Mouse (Mus musculus) ES-CJ7 (cell line): ENCODE measurements around the gene Pla2g4e.
"Not testable (repeated sequence)": the region's sequence is repeated elsewhere in the genome, so short reads cannot be mapped to it uniquely, and the experiment has no call there.

Experiments
- DNase-seq: peaks from one replicate; pipeline ENCODE4 v3.0.0; 2011; ENCODE audit warnings: low read depth, low spot score

Pla2g4e gene

DNA sequence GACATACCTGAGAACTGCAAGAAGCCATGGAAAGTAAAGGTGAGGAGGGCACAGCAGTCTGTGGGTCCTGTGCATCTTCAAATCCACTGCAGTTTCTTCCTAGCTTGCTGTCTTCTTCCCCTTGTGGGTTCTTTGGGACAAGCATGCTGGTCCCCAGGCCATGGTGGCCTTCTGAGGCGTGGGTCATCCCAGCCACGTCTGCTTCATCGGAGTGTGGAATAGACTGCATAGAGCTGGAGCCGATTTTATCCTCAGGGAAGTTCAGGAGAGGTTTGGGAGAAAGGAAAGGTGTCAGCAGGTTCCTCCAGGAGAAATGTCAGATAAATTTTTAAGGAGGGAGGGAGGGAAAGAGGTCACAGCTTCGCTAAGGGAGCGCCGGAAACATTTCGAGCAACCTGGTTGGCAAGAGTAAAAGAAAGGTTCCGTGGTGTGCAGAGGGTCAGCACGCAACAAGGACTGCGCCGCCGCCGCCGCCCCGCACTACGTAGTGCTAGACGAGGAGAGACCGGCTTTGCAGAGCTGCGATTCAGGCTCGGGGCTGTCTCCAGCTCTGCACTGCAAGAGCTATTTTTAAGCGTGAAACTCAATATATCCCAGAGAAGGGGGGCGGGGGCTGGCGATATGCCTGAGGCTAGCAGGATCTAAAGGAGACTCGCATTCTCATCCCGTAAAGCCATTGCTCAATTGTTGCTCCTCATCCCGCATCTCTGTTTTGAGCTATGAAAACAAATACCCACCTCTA, at the start of gene Pla2g4e:
Gene Pla2g4e, minus strand, starts transcription at position 657 of the 742 bp plus-strand sequence.
- no peak for DNase-seq

DNA sequence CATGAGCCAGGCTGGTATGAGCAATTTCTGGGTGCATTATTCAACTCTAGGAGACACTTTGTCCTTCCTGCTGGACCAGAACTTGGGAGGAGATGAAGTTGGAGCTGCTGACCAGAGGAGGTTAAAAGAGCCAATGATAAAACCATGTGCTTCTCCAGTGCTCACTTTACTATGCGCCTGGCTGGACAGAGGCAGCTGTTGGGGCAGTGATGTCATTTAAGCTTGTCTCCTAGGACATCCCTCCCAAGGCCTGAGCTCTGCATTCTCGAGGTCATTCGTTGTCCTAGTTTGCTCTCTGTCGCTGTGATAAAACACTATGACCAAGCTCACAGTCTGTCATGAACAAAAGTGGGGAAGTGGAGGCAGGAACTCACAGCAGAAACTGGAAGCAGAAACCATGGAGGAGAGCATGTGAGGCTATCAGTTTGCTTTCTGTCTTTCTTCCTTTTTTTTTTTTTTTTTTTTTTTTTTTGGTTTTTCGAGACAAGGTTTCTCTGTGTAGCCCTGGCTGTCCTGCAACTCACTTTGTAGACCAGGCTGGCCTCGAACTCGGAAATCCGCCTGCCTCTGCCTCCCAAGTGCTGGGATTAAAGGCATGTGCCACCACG, 46.4 kb upstream of the Pla2g4e start:
- DNase-seq, result no peak

DNA sequence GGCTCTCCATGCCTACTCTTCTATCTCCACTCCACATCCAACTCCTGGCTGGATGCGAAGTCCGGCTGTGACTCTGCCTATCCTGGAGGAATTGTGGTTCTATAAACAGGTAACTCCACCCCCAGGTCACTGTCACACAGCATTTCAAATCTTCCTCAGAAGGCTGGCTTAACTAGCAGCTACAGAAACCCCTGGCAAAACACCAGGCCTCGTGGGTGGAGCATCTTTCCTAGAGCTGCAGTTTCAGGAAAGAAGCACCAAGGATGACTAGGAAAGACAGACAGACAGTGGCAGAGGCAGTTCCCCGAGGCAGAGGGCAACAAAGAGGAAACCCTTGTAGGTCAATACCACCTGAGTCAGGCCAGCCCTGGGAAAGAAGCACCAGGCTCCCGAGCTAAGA, 43.9 kb upstream of the Pla2g4e start, which contains the start of gene Pla2g4d:
Gene Pla2g4d, minus strand, starts transcription at position 203 of the 400 bp plus-strand sequence.
- DNase-seq, result no peak

DNA sequence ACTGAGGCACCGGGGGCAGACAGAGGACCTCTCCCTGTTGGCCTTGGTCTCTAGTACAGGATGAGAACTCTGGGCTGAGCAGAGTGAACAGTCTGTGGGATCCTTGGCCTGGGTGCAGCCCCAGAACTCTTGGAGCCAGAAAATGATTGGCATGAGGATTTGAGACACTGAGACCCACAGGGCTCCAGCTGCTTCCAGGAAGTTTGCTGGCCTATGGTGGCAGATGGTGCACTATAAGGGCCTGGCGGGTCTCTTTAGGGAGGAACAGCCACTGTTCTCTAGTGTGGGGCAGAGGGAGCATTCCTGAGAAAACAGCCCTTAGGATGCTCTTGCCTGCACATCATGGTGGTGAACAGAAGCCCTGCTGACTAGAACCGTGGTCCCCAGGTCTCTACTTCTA, 43.3 kb upstream of the Pla2g4e start:
- no peak for DNase-seq

DNA sequence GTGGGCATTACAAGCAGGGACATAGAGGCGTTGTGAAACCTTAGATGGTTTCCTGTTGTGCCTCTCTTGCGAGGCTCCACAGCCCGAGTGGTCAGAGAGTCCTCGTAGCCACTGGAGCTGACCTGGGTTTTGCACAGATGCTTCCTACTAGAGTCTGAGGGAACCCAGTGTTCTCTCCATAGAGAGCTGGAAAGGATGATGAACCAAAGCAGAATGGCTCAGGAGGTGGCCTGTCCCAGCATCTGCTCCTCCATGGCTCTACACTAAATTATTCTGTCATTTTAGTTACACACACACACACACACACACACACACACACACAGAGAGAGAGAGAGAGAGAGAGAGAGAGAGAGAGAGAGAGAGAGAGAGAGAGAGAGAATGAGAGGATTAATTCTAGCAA, 40.5 kb upstream of the Pla2g4e start:
- no peak for DNase-seq

DNA sequence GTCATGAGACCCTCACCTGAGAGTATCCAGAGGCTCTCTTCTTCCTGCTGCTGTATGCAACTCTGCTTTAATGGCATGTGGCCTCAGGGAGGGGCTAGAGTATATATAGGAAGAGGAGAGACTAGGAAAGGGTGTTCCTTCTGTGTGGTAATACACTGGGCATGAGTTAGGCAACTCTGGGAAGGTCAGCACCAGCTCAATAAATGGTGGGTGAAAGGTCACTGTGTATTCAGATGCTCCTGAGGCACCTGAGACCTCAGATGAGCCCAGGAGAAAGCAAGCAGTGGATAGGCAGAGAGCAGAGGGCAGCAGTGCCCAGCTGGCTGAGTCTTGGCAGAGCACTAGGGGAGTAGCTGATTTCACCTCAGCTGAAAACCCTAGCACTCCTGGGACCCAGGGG, 39.6 kb upstream of the Pla2g4e start:
- DNase-seq, result no peak

DNA sequence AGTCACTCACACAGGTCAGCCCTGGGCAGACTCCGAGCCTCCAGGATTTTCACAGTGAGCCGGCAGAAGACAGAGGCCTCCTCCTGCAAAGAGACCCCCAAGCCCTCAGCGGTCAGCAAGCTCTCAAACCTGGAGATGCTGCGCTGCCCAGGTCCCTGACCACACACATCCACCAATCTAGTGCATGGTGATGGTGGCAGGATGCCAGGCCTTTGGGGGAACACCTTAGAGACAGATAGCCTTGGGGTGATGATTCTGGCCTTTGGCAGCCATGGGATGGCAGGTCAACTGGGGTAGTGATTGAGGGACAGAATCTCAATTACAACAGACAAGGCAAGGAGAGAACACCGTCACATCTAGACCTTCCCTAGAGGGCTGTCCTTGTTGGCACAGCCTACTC, 39.0 kb upstream of the Pla2g4e start:
- no peak for DNase-seq

DNA sequence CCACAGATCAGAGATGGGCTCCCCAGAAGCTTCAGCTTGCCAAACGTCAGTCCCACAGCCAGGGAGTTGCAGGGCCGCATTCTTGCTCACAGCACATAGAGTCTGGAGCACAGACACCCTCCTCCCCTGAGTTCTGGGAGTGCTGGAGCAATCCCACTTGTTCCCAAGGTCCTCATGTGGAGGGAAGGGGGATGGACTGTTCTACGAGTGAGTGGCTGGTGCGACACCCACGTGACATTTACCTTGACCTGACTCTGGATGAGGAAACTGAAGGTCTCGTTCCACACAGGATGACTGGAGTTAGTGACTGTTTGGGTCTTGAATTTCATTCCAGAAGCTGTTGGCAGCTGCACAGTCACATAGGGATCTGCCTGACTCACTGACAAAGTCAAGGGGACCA, 38.4 kb upstream of the Pla2g4e start:
- DNase-seq, result no peak

DNA sequence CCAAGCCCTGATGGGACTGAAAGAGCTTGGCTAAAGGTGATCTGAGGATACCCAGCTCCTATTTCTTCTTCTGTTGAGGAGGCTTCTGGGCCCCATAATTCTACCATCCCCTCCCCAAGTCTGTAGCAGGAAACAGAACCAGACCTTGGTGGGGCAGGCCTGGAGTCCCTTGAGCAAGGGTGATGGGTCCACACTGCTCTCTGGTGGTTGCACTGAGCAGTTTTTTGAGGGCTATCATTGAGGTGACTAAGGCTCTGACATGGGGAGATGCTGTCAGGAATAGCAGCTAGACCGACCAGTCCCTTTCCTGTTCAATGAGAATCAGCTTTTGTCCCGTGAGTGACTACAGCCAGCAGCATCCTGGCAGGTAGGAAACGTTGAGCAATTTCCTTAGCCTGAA, 36.1 kb upstream of the Pla2g4e start:
- peak; percentile 39 for DNase-seq

DNA sequence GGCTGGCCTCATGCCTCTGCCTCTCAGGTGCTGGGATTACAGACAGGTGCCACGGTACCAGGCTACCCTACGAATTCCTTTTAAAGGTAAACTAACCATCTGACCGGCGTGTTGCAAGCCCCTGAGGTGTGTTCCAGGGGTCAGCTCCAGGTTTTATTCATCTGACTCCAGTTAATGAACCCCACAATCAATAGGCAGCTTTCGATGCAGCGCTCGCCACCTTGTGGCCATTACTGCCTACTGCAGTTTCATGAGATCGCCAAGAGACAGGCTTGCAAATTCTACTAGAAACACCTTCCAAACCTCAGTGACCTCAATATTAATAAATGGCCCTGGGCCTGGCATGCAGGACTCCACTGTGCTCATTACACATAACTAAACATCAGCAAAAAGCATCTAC, 34.8 kb upstream of the Pla2g4e start:
- peak; percentile 45 for DNase-seq

DNA sequence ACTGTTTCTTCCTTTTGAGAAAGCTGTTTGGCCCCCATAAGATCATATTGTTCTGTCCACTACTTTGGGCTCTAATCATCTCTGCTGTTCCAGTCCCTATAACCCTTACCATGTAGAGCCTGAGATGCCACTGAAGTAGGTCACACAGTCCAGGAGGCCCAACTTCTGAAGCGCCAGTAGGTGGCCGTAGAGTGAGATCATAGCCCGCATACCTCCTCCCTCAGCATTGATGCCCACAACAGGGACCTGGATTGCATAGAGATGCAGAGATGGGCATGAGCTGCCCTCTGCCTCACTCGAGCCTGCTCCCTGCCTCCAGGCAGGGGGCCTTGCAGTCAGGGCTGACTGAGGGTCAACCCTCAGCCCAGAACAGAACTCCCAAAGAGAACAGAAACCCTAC, 31.8 kb upstream of the Pla2g4e start:
- no peak for DNase-seq

DNA sequence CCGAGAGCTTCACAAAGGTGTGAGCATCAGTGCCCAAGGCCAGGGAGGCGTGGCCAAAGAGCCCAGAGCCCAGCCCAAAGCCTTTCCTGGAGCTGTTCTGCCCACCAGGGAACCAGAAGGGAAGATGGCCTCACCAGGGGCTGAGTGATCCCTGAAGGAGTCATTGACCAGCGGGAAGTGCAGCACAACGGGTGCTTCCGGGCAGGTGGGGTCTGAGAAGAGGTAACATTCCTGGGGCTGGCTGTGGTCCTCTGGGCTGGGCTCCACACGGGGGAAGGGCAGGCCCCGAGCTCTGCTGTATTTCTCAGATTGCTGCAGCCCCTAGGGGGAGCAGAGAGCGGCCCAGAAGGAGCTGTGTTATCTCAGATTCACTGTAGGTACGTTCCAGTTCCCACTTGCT, 23.5 kb upstream of the Pla2g4e start:
- peak; percentile 81 for DNase-seq

DNA sequence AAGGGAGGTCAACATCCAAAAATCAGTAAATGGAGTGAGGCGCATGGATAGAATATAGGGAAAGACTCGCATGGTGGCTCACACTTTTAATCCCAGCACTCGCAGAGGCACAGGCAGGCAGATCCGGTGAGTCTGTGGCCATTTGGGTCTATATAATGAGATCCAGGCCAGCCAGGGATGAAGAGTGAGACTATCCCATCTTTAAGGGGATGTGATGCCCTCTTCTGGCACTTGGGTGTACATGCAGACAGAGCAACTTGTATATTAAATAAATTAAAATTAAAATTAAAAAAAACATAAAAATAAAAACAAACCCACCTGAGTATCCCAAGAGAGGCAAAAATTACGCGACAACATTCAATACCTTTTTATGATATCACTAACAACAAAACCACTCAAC, 20.4 kb upstream of the Pla2g4e start:
- no peak for DNase-seq

DNA sequence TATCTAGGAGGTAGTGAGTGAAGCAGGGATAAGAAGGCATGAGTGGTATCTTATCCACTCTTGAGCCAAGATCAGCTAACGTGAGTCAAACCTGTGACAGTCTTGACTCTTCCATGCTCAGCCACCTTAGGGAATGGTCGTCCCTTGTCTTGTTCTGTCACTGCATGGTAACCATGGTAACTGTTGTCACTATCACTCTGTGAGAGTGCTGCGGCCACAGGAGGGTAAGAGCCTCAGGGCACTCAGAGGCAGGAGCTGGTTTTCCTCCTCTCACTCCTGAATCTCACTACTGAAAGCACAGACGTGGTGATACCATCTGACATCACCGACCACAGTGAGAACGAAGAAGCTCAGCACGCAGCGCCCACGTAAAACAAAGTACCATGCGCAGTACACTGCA, 19.7 kb upstream of the Pla2g4e start:
- DNase-seq, result no peak

DNA sequence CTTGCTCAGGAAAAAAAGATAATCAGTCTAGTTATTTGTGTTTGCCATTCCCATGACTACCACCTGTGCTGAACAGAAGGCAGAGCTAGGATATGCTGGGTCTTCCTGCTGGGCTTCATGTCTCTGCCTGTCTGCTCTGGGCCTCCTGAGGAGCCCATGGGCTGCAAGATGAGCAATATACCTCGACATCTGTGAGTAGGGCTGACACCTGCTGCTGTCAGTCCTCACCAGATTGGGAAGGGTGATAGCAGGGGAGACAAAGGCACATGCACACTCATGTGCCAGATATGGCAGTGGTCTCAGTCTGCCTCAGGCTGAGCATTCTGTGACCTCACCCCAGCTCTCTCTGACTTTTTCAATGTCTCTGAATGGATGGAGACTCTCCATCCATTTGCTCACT, 17.7 kb upstream of the Pla2g4e start:
- no peak for DNase-seq

DNA sequence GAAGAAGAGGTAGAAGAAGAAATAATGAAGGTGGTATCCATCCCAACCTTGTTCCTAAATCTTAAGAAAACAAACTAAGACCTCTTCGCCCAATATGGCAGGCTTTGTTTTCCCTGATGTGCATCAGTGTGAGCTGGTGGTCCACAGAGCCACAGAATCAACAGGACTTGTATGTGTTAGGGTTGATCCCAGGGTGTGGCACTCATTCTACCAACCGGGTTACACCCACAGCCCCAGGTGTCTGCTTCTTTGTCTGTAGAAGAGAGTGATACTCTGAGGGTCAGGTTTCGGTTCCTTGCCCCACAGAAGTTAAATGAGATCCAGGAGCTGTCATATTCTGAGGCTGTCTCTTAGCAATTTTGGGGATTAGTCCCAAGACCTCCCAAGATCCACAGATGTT, 16.2 kb upstream of the Pla2g4e start:
- peak; percentile 46 for DNase-seq

DNA sequence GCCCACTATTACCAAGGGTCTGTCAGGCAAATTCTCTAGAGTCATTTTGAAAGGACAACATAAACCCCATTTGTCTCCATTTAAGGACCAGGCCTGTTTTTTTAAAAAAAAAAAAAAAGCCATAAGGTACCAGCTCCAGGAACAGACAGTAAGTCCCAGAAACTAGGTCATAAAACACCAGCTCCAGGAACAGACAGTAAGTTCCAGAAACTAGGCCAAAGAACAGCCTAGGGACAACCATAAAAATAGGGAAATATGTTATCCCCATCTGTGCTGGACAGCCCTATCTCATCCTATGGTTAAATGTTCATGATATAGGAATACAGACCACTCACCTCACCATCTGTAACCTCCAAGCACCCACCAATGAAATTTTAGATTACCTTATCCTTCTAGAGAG, 11.1 kb upstream of the Pla2g4e start:
- no peak for DNase-seq

DNA sequence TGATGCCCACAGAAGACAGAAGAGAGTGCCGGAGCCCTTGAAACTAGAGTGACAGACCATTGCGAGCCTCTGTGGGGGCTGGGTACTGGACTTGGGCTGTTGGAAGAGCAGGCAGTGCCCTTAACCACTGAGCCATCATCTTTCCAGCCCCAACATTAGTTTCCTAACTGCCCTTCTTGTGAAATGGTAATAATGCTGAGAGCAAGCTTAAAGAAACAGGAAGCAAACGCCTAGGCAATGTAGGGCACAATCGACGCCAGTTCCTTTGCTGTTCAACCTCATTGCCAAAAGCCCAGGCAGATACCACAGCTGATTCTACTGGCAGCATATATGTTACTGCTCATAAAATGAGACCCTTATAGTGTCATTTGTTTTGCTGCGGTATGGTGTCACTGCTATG, 7.5 kb upstream of the Pla2g4e start:
- no peak for DNase-seq

DNA sequence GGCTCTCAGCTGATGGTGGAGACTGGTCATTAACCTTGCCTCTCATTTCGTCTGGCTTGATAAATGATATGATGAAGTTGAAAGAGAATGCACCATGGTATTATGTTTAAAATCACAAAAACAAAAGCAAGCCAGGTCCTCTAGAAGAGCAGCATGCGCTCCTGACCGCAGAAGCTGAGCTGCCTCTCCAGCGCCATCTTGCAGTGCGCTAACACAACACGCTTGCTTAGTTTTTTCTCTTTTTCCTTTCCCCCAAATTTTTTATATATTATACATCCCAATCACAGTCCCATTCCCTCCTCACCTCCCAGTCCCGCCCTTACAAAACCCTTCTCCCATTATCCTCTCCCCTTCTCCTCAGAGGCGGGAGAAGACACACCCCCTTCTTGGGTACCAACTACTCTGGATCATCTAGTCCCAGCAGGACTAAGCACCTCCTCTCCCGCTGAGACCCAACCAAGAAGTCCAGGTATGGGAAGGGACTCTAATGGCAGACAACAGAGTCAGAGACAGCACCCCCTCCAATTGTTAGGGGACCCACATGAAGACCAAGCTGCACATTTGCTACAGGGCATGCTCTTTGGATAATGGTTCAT, 384 bp upstream of the Pla2g4e start:
- DNase-seq, result no peak

DNA sequence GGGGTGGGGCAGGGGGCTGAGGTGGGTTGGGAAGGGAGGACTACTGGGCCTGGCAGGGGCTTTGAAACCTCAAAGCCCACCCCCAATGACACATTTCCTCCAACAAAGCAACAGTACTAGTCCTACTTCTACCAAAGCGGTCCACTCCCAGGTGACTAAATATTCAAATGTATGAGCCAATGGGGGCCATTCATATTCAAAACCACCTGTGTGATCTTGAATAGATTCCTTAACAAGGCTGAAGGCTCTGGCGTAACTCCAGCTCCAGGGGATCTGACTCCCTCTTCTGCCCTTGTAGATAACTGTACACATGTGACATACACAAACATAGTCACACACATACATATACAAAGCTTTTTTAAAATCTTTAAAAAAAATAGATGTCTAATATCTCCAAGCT, 1.1 kb downstream of the Pla2g4e start:
- DNase-seq, result peak; percentile 94

DNA sequence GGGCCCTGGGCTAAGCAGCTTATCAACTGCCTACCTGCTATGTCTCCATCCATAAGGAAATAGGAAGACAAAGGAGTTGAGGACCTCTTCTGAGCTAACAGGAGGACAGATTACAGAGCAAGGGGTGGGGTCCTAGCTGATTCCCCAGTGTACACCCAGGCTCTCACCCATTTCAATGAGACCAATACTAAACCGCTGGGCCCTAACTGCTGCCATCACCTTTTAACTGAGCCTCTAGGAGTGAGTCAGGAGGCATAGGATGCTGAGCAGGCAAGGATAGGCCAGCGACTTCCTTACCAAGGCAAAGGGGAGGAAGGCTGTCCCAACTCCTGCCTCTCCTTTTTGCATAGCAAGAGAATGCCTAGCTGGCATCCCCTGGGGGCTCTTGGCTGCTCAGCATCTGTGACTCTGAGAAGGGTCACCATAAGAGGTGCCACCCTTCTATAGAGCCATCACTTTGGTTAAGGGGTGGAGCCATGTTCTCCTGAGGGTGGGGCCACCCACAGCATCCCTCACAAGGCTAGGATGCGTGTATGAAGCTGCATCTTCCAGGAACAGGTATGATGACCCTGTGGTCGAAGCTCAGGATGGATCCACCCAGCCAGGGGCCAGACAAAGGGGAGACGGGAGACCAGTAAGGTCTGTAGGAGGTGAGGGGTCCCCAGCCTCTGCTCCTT, 2.2 kb downstream of the Pla2g4e start:
- peak; percentile 60 for DNase-seq

DNA sequence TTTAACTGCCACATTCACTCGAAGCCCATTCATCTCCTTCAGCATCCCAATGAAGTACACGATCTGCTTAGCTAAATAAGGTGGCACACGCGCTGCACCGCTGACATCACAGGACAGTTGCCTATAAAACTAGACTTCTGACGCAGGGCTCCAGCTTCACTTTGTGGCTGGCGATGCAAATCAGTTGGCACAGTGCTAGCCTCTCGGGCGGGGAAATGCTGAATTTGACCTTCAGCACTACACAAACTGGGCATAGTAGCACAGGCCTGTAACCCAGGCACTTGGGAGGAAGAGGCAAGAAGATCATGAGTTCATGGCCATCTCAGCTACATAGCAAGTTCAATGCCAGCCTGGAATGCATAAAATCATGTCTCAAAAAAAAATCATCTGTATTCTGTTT, 6.4 kb downstream of the Pla2g4e start:
- DNase-seq, result not testable (repeated sequence)

DNA sequence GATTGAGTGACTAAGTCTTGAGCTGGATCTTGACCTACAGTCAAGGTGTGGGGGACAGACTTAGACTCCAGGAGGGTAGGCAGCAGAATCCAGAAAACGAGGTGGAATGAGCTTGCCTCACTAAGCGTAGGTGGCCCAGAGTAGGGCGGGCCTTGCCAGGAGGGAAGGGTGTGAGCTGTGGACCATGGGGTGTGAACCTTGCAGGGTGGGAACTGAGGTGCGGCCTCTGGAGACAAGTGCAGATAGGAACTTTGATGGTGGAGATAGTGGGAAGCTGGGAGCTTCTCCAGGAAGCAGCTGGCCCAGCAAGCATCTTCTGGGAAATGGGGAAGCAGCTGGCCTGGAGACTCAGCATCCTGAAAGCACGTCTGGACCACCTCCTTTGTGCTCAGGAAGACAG, 7.4 kb downstream of the Pla2g4e start:
- DNase-seq, result peak; percentile 37
